Mouse (Mus musculus) right cerebral cortex, adult 18-20 months (tissue): ENCODE data around the gene Bricd5.

ENCODE experiments used
- DNase-seq: peaks from one replicate; pipeline ENCODE4 v3.0.0; 2022; ENCODE audit warnings: mixed read lengths

Gene Bricd5

DNA sequence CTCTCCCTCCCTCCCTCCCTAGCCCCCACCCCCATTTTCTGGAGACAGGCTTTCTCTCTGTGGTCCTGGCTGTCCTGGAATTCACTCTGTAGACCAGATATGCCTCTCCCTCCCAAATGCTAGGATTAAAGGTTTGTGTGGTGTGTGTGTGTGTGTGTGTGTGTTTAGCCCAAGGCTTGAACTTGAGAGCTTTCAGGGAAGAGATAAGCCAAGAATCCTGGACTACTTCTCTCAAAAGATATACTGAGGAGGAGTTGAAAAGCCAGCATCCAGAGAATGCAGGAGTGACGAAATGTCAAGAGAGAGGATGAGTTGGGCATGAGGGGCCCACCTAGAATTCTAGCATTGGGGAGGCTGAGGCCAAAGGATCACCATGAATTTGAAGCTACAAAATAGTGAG is 10.8 kb upstream of the Bricd5 start:
- DNase-seq: no peak

DNA sequence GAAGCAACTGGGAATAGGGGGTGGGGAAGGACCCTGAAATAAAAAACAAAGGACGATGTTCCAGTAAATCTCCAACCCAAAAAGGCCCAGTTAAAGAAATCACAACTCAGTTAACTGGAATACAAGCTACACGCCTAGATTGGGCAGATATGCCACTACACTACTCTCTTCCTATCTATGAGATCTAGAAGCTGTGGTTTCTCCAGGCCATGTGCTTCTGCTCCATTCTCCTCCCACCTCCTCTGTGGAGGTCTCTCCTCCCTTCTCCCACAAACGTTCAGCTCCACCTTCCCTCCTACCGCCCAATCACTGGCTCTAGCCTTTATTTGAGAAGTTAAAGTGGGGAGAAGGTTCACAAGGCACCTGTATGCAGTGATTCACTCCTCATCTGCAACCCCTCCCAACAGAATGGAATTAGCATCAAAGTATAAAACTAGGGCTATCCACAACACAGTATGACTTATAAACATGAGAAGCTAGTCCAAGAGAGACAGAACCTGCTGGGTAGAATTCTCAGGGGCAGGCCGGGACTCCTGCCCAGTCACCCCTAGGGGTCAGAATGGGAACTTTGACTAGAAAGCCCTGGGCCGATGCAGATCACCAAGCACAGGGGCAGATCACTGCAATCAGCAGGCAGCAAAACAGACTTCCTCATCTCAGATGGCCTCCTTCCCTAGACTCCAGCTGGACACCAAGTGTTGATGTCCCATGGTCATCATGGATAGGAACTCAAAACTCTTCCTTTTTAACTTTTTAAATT is 10.1 kb upstream of the Bricd5 start:
- DNase-seq: no peak

DNA sequence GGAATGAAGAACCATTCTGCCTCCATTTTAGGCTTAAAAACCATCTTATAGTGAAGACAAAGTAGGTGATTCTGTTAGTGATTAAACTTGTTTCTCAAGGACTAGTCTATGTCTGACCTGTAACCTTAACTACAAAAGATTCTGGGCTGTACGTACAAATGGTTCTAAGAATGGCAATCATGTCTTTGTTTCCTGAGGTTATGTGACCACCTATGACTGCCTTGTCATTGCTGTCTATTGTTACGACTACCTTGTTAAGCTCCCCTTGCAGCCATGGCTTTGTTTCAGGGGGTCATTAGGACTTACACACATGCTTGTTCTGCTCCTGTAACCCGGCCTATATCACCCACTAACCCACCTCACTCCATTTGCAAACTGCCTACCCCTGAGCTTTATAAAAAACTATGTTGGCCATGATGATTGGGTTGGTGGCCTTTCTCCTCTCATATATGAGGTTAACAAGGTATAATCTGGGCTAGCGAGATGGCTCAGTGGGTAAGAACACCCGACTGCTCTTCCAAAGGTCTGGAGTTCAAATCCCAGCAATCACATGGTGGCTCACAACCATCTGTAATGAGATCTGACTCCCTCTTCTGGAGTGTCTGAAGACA is 4.9 kb upstream of the Bricd5 start:
- DNase-seq: no peak

DNA sequence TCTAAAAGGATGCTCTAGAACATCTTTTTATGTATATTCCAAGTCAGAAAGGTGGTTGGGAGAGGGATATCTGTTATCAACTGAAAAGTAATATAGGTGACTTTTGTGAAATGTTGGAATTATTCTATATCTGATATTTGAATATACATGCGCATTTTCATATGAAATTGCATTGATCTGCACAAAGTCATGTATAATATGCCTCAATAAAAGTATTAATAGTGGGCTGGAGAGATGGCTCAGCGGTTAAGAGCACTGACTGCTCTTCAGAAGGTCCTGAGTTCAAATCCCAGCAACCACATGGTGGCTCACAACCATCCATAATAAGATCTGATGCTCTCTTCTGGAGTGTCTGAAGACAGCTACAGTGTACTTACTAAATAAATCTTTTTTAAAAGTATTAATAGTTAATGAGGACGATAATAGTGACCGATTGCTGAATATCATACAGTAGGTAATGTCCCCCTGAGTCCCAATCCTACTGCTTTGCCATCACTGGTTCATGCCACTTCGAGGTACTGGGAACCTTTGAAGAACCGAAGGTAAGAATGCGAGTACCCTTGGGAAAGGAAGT is 4.3 kb upstream of the Bricd5 start:
- no peak for DNase-seq

DNA sequence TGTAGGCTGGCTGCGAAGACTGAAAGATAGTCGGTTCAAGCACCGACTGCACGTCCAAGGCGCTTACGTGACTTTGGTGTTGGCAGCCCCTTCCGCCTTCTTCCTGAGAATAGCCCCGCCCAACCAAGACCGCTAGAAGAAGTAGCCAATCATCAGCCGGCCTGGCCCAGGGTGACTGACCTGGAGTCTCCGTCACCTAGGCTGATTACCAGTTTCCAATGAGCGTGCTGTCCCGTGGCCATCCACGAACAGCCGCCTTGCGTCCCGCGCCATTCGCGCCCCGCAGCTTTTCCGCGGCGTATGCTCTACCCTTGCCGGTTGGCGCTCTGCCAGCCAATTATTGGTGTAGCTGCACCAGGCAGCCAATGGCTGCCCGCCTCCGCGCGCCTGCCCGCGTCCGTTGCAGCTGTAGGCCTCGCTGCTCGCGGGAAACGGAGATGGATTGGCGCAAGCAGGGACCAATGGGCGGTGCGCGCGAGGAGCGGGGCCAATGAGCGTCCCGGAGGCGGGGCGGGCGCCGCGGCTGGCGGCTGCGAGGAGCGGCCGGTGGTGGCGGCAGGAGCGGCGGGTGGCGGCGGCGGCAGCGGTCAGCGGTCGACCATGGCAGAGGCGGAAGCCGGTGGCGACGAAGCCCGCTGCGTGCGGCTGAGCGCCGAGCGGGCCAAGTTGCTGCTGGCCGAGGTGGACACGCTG is 3.6 kb upstream of the Bricd5 start, which contains the start of the genes E4f1 and Pgp:
Gene E4f1, minus strand, starts transcription at position 404 of the 693 bp plus-strand sequence.
Gene Pgp, plus strand, starts transcription at position 483 of the 693 bp plus-strand sequence.
- peak; percentile 100 for DNase-seq

DNA sequence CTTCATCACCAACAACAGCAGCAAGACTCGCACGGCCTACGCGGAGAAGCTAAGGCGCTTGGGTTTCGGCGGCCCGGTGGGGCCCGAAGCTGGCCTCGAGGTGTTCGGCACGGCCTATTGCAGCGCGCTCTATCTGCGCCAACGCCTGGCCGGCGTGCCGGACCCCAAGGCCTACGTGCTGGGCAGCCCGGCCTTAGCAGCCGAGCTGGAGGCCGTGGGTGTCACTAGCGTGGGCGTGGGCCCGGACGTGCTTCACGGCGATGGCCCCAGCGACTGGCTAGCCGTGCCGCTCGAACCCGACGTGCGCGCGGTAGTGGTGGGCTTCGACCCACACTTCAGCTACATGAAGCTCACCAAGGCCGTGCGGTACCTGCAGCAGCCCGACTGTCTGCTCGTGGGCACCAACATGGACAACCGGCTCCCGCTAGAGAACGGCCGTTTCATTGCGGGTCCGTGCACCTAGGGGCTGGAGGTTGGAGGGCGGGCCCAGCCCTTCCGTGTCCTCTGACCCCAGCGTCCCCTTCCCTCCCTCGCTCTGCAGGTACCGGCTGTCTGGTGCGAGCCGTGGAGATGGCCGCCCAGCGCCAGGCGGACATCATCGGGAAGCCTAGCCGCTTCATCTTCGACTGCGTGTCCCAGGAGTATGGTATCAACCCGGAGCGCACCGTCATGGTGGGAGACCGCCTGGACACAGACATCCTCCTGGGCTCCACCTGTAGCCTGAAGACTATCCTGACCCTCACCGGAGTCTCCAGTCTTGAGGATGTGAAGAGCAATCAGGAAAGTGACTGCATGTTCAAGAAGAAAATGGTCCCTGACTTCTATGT is 2.8 kb upstream of the Bricd5 start:
- DNase-seq: peak; percentile 51

DNA sequence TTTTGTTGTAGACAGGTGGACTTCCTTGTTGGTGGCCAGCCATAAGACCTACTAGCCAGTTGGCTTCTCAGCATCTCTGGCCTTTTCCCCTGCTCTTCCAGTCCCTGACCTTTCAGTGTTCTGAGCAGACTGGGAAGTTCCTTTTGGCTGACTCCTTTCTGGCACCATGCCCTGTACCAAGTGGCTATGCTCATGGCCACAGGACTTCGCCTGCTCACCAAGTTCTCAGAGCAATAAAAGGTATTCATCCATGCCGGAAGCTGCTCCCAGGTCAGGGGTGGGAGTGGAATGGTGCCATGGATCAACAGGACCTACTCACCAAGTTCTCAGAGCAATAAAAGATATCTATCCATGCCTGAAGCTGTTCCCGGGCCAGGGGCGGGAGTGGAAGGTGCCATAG is 1.2 kb upstream of the Bricd5 start:
- no peak for DNase-seq

DNA sequence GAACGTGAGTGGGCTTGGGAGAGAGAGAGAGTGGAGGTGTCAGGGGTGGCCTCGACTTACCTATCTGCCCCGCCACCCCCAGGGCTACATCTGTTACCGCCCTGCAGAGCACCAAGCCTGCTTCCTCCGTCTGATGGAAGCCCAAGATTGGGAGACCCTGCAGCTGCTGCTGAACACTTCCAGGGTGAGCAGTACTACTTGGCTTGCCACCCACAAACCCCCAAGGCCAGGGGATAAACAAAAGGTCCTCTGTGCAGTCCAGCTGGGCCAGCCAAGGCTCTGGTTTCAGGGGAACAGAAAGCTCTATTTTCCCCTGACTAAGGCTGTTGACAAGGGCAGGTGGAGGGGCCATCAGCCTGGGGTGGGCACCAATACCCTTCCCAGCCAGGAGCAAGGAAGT is 873 bp downstream of the Bricd5 start:
- DNase-seq: peak; percentile 58

DNA sequence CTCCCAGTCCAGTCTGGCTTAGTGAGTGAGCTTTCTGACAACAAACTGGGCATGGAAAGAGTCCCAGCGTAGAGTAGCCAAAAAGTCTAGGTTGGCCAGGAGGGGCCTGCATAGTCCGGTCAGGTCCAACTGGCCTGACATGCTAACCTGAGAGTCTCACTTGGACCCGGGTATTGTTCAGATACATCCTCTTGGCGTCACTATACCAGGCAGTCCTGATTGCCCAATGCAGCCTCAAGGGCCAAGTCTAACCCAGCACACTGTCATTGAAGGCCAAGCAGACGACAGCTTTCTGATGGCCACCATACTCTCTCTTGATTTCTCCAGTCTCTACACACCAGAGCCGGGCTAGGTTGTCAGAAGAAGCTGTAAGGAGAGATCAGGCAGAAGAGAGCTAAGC is 1.9 kb downstream of the Bricd5 start:
- no peak for DNase-seq

DNA sequence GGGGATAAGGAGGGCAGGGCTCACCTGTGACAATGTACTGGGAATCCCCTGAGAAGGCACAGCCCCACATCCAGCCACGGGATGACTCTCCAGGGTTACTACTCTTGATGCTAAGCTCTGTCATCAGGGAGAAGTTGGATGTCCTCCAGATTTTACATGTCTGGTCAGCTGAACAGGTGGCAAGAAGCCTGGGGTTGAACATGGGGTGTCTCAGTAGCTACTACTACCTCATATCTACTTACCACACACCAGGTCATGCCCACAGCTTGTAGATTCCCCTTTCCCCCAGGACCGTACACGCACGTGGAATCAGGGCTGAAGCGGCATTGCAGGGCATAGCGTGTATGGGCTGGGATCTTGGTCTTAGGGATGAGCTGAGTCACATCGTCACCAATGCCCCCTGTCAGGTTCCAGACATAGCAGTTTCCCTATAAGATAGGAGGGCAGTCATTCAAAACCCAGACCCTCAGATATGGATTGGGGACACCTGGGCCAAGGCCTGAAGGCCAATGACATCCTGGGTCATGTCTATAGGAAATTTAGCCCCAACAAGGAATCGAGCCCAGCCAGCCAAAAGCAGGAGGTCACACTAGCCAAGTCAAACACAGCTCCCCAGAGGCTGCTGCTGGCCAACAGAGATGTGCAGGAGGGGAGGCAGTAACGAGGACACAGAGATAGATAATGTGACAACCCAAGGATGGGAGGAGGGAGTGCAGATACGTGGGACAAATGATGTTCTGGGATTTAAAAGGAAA is 2.5 kb downstream of the Bricd5 start:
- DNase-seq: no peak

DNA sequence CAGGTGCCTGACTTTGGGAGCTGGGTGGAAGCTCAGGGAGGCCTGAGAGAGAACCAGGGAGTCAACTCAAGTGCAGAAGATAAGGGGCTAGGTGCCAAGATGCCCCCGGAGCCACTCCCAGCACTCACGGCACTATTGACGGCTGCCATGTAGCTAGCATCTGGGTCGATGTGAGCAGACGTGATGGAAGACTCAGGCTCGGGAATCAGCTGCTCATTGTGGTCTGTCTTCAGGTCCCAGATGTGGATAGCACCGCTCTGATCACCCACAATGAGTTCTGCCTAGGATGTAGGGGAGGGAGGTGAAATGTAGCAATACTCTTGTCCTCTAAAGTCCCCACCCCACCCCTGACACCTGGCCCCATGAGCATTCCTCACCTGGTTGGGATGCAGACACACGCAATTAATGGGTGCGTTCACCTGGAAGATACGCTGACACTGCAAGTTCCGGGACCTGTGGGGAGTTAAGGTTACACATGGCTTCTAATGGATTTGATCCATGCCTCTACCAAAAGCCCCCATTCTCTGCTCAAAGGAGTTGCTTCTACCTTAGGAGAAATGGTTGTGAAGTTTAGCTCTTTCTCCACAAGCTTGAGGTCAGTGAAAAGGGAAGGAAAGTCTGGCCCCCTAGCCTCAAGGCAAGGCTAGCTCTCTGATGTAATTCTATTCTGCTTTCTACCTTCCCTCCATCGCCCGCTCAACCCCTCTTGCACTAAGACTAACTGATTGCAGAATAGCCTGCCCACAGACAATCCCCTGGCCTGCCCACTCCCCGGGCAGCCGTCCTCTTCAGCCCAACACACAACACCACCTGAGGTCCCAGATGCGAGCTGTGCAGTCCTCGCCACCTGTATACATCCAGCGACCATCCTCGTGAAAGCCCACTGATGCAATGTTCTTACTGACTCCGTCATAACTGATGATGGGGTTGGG is 3.6 kb downstream of the Bricd5 start:
- no peak for DNase-seq

DNA sequence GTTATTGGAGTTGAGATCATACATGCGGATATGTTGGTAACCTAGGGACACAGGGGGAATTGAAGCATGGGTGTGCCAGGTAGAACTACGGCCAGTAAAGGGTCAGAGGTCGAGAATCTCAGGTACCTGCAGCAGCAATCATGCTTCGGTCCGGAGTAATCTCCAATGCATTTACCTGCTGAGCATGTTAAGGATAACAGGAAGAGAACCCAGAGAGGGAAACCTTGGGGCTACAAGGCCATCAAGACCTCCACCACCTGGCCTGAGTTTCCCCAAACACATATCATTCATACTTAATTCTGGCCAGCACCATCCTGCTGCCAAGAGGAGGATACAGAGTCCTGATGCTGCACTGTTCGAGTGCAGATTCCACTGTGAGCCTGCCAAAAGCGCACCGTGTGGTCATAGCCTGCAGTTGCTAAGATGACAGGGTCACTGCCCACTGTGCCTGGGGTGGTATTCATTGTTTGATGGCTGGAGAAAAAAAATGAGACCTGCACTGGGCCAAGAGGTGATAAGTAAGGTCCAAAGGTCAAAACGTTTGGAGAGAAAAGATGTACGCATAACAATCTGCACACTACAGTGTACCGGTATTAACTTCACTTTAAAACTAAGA is 4.4 kb downstream of the Bricd5 start:
- DNase-seq: no peak

DNA sequence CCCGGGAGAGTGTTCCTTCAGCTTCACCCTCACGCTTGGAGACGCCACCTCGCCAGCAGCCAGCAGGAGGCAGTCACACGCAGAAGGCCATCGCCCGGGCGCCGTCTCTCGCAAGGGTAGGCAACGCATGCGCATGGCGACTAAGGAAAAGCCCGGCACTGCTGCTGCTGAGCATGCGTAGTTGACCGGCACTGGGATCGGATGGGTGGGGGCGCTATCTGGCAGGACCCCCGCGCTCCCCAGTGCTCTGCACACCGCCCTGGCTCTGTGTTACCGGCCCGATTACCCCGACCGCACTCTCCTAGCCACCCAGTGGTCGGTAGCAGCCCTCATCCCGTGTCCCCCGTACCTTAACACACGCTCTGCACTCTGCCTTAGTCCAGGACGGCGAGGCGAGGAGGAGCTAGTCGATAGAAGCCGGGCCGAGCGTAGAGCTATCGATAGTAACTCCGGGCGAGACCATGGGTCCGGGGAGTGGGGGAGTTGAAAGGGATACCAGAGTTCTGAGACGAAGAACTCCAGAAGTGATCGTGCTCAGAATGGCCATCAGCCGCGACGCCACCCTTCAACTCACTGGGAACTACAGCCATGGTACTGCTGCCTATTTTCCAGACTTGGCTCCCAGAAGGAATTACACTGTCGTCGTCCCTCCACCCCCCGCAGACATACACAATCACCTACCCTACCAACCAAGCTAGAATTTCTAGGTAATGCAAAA is 5.1 kb downstream of the Bricd5 start, which contains the start of gene Mlst8:
Gene Mlst8, minus strand, starts transcription at position 416 of the 718 bp plus-strand sequence.
- DNase-seq: peak; percentile 97

DNA sequence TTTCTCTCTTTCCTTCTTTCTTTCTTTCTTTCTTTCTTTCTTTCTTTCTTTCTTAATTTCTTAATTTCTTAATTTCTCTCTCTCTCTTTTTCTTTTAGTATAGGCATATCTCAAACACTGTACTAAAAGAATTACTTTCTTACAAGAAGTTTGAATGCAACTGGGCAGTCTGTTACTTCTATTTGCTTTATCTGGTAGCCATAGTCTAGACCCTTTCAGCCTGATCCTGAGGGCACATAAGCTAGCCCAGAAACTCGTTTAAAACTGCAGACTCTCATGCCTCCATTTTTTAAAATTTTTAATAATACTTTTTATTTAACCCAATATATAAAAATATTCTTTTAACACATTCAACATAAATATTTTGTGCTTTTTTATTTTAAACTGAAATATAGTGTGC is 5.7 kb downstream of the Bricd5 start:
- no peak for DNase-seq

DNA sequence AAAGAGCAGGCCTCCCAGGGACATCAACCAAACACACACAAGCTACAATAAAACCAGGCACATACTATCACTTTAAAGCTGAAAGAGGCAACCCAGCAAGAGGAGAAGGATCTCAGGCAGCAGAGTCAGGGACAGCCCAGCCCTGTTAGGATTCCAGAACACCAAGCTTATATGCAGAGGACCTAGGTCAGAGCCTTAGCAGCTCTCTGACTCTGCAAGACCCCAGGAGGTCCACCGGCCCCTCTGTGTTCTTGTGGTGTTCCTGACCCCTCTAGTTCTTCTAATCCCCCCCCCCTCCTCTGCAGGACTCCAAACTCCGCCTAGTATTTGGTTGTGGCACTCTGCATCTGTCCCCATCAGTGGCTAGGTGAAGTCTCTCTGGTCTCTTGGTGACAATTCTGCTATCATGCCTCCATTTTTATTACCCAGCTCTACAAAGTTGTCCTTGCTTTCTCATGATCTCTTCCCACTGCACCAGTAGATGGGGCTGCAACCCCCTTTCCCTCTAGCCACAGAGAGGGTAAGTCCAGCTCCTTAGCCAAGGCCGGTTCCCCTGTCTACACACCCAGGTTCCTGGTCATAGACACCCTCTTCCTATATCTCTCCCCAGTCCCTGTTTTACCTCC is 6.6 kb downstream of the Bricd5 start:
- no peak for DNase-seq

DNA sequence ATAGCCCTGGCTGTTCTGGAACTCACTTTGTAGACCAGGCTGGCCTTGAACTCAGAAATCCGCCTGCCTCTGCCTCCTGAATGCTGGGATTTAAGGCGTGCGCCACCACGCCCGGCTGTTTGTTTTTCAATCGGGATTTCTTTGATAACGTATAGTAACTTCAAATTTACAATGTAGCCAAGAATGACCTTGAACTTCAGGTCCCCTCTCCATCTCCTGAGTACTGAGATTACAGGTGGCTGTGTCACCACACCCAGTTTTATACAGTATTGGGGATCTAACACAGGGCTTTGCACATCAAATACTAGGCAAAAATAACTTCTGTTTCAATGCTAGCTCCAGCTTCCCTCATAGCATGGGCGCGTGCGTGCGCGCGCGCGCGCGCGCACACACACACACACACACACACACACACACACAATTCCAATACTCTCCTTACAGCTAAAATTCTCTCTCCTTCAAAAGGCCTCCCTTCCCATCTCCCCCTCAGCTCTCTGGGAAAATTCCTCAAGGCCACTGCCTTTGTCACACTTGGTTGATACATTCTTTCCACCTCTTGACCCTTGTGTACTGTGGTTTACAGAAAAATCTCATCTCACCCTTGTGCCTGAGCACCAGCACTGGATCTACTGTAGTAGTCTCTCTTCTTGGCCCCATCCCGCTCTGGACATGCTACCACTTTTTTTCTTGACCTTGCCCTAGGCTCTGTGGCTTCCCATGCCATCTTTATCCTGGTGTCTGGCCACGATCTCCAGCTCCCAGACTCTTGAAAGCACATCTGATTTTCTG is 7.5 kb downstream of the Bricd5 start:
- DNase-seq: no peak

DNA sequence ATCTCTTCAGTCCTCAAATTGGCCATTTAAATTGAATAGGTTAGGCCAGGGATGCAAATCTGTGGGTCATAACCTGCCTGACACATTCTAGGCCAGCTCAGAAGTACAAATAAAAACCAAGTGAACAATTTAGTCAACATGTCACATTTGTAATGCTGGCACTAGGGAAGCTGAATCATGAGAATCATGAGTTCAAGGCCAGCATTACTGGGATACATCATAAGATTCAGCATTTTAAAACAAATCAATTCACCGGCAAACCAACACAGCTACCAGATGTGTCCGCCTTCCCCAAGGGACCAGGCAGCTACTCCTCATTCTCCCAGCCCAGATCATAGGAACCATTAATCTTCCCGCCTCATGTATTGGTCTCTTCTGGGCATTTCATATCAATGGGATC is 9.8 kb downstream of the Bricd5 start:
- DNase-seq: no peak
